Mouse (Mus musculus) ES-Bruce4 (cell line): ENCODE data around the gene Ncapg.

Experiments used
- CTCF ChIP-seq: IDR thresholded peaks from one replicate; pipeline ENCODE4 v1.8.1; 2011; ENCODE audit warnings: low read depth, low read length
- POLR2A ChIP-seq: IDR thresholded peaks from one replicate; pipeline ENCODE4 v1.8.1; 2011; ENCODE audit warnings: low read length; ENCODE audit not compliant: insufficient read depth

DNA sequence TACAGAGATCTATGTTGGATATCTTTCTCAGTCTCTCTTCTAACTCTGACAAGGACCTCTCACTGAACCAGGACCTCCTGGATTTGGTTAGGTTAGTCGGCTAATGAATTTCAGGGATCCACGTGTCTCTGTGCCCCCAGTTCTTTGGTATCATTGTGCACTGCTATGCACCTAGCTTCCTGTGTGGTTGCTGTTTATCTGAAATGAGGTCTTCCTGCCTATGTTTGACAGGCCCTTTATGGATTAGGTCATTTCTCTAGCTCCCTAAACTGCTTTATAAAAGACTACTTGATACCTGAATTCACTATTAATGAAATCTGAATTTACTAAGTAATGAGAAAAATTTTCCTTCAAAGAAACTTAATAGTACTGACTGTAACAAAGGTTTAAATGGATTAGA lies 21.1 kb downstream of the Ncapg start:
- no peak for TF ChIP-seq CTCF
- TF ChIP-seq POLR2A = no peak
